Mouse (Mus musculus): Measurements from ENCODE around the gene Dpysl4. TPM values are rescaled to one million over a fixed set of nuclear protein-coding genes. Genes with fewer than 3 reads are reported as not detected.

The Dpysl4 gene
- polyA plus RNA-seq, 2 experiments = 21.6 to 26.4 TPM

- TF ChIP-seq POLR2A (IDR thresholded peaks at IDR 0.05; ENCODE audit: borderline replicate concordance, extremely low read depth, insufficient read depth, insufficient read length) = no peak
- Histone ChIP-seq H3K9ac (ENCODE audit: low read depth, low read length, severe bottlenecking) (no peak overlapping the region), H3K4me2 (replicated peaks; ENCODE audit: low read depth, low read length, severe bottlenecking) (no peak overlapping the region), H3K27me3 (ENCODE audit: control insufficient read depth, insufficient read depth, low read length) (no peaks in the 10 kb centered on the region), H3K27ac (replicated peaks; ENCODE audit: low read depth, low read length) (no peak overlapping the region), H3K9me3 (ENCODE audit: control insufficient read depth, low read length) (no peaks in the 10 kb centered on the region), H3K4me3 (replicated peaks; ENCODE audit: low read length) (no peak overlapping the region), H3K36me3 (ENCODE audit: control insufficient read depth, insufficient read depth, low read length) (peaks cover 12% of the 10 kb centered on the region; the same call in 1 of the 2 replicates), H3K4me1 (ENCODE audit: control insufficient read depth, insufficient read depth, low read length) (no peaks in the 10 kb centered on the region)
- WGBS = 74% methylated on average over 12 of the region's 12 CpGs
- no peak for ATAC-seq (ENCODE audit: low FRiP score, low read depth)
- no peak for DNase-seq (ENCODE audit: low spot score)
Measured at GRCm38 (mm10) chr7:139100531-139101095, 14.8 kb downstream of the Dpysl4 start.

GRCm38 (mm10) chr7:139101286-139101804 is 15.5 kb downstream of the Dpysl4 start:
- 66% methylated on average over 10 of the region's 10 CpGs for WGBS
- ATAC-seq (ENCODE audit: low FRiP score, low read depth) = no peak
- no peak for DNase-seq (ENCODE audit: low spot score)
- Histone ChIP-seq H3K9me3 (ENCODE audit: control insufficient read depth, low read length) (no peaks in the 10 kb centered on the region), H3K27ac (replicated peaks; ENCODE audit: low read depth, low read length) (no peak overlapping the region), H3K36me3 (ENCODE audit: control insufficient read depth, insufficient read depth, low read length) (peaks cover 12% of the 10 kb centered on the region; the same call in 1 of the 2 replicates), H3K9ac (ENCODE audit: low read depth, low read length, severe bottlenecking) (no peak overlapping the region), H3K27me3 (ENCODE audit: control insufficient read depth, insufficient read depth, low read length) (no peaks in the 10 kb centered on the region), H3K4me1 (ENCODE audit: control insufficient read depth, insufficient read depth, low read length) (no peaks in the 10 kb centered on the region), H3K4me2 (replicated peaks; ENCODE audit: low read depth, low read length, severe bottlenecking) (no peak overlapping the region), H3K4me3 (replicated peaks; ENCODE audit: low read length) (no peak overlapping the region)
- TF ChIP-seq POLR2A (IDR thresholded peaks at IDR 0.05; ENCODE audit: borderline replicate concordance, extremely low read depth, insufficient read depth, insufficient read length) = no peak

GRCm38 (mm10) chr7:139101826-139102225 is 16.0 kb downstream of the Dpysl4 start:
- DNase-seq (ENCODE audit: low spot score) (no peak), ATAC-seq (ENCODE audit: low FRiP score, low read depth) (no peak)
- Histone ChIP-seq H3K27ac (replicated peaks; ENCODE audit: low read depth, low read length) (no peak overlapping the region), H3K27me3 (ENCODE audit: control insufficient read depth, insufficient read depth, low read length) (no peaks in the 10 kb centered on the region), H3K4me1 (ENCODE audit: control insufficient read depth, insufficient read depth, low read length) (no peaks in the 10 kb centered on the region), H3K9me3 (ENCODE audit: control insufficient read depth, low read length) (no peaks in the 10 kb centered on the region), H3K4me3 (replicated peaks; ENCODE audit: low read length) (no peak overlapping the region), H3K9ac (ENCODE audit: low read depth, low read length, severe bottlenecking) (no peak overlapping the region), H3K4me2 (replicated peaks; ENCODE audit: low read depth, low read length, severe bottlenecking) (no peak overlapping the region), H3K36me3 (ENCODE audit: control insufficient read depth, insufficient read depth, low read length) (peaks cover 12% of the 10 kb centered on the region; the same call in 1 of the 2 replicates)
- WGBS = 68% methylated on average over 3 of the region's 3 CpGs
- TF ChIP-seq POLR2A (IDR thresholded peaks at IDR 0.05; ENCODE audit: borderline replicate concordance, extremely low read depth, insufficient read depth, insufficient read length) = no peak

- no peak for ATAC-seq (ENCODE audit: low FRiP score, low read depth)
- no peak for DNase-seq (ENCODE audit: low spot score)
- no peak overlapping the region for H3K27ac ChIP-seq (replicated peaks; ENCODE audit: low read depth, low read length)
- H3K9ac ChIP-seq (ENCODE audit: low read depth, low read length, severe bottlenecking) = no peak overlapping the region
- H3K4me1 ChIP-seq (ENCODE audit: control insufficient read depth, insufficient read depth, low read length) = no peaks in the 10 kb centered on the region
- H3K36me3 ChIP-seq (ENCODE audit: control insufficient read depth, insufficient read depth, low read length) = 0 out of 2 replicates have a peak, but pooled peaks cover 6% of the 10 kb centered on the region
- TF ChIP-seq POLR2A (IDR thresholded peaks at IDR 0.05; ENCODE audit: borderline replicate concordance, extremely low read depth, insufficient read depth, insufficient read length) = no peak
- H3K4me3 ChIP-seq (replicated peaks; ENCODE audit: low read length) = no peak overlapping the region
- H3K9me3 ChIP-seq (ENCODE audit: control insufficient read depth, low read length) = no peaks in the 10 kb centered on the region
- H3K4me2 ChIP-seq (replicated peaks; ENCODE audit: low read depth, low read length, severe bottlenecking) = no peak overlapping the region
- 68% methylated on average over 10 of the region's 10 CpGs for WGBS
- H3K27me3 ChIP-seq (ENCODE audit: control insufficient read depth, insufficient read depth, low read length) = no peaks in the 10 kb centered on the region
Measured at GRCm38 (mm10) chr7:139103960-139104381, 18.2 kb downstream of the Dpysl4 start.

- Histone ChIP-seq H3K9ac (ENCODE audit: low read depth, low read length, severe bottlenecking) (no peak overlapping the region), H3K27ac (replicated peaks; ENCODE audit: low read depth, low read length) (no peak overlapping the region), H3K4me1 (ENCODE audit: control insufficient read depth, insufficient read depth, low read length) (peaks cover 2% of the 10 kb centered on the region; the same call in 1 of the 2 replicates), H3K9me3 (ENCODE audit: control insufficient read depth, low read length) (no peaks in the 10 kb centered on the region), H3K27me3 (ENCODE audit: control insufficient read depth, insufficient read depth, low read length) (no peaks in the 10 kb centered on the region), H3K36me3 (ENCODE audit: control insufficient read depth, insufficient read depth, low read length) (0 out of 2 replicates have a peak, but pooled peaks cover 6% of the 10 kb centered on the region), H3K4me2 (replicated peaks; ENCODE audit: low read depth, low read length, severe bottlenecking) (no peak overlapping the region), H3K4me3 (replicated peaks; ENCODE audit: low read length) (no peak overlapping the region)
- ATAC-seq (ENCODE audit: low FRiP score, low read depth) (no peak), DNase-seq (ENCODE audit: low spot score) (no peak)
- TF ChIP-seq POLR2A (IDR thresholded peaks at IDR 0.05; ENCODE audit: borderline replicate concordance, extremely low read depth, insufficient read depth, insufficient read length) = no peak
- WGBS = 84% methylated on average over 5 of the region's 5 CpGs
Measured at GRCm38 (mm10) chr7:139105076-139105475, 19.3 kb downstream of the Dpysl4 start.

Data from limb, embryonic 14.5 days (tissue).